Mouse (Mus musculus): ENCODE results near the gene Cntnap2.

The Cntnap2 gene

GRCm38 (mm10) chr6:47319309-47319983 is 2260.3 kb downstream of the Cntnap2 start:
- DNase-seq = no peak

DNA sequence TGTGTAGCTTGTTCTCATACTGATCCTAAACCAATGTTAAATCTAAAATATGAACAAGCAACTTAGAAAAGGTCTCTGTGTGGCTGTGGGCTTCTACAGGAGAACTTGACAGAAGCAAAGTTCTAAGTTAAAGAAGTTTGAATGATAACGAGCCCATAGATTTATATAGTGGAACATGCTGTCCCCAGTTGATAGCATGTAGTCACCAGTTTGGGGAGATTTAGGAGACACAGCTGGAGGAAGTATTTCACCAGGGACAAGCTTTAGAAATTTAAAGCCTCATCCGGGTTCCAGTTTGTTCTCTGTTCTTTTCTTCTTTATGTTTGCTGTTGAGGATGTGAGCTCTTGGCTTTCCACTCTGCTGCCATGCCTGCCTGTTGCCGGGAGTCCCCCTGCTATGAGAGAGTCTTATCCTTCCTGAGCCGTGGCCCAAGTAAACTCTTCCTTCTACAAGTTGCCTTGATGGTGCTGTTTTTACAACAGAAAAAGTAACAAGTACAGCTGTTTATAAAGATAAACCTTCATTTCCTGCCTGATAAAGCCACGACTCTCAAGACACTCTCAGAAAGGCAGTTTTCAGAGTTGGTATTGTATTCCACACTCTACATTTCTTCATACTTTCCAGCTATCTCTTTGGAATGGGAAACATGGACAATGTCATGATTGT is 2264.1 kb downstream of the Cntnap2 start:
- DNase-seq = no peak

- DNase-seq = no peak
These were observed 2264.7 kb downstream of the Cntnap2 start for GRCm38 (mm10) chr6:47323886-47324285.

- DNase-seq = no peak
These were observed 2269.1 kb downstream of the Cntnap2 start for GRCm38 (mm10) chr6:47328281-47328680.

DNA sequence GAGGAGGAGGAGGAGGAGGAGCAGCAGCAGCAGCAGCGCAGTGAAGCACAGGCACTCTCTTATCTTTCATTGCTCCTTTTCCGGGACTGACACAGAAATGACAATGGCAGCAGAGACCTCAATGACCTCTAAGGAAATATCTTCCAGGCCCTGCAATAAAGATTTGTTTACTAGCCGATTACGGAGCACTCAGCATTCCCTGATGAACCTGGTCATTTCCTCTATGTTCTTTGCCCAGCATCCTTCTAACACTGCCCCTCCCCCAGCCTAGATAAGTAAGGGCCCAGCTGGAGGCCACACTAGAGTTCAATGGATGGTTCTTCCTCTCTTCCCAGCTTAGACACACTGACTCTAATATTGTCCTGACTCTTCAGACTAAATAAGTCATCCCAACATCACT is 2270.1 kb downstream of the Cntnap2 start:
- DNase-seq = no peak

DNA sequence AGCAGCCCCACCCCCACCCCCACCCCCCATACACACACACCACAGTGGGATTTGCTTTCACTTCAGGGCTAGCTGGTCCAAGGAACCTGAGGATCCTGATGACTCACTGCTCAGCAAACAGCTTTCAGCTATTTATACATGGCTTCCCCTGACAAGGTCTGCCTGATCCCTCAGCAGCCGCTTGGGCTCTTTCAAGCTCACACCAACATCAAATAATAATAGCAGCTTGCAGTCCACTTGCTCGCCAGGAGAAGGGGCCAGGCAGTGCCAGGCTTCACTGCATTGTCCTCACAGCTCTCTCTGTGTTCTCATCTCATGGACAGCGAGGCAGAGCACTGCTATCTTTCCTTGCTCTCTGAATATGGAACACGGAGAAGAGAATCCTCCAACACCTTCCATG is 2273.9 kb downstream of the Cntnap2 start:
- DNase-seq = peak in 1 of 2 experiments; percentile 9

- DNase-seq = no peak
These were observed 2275.2 kb downstream of the Cntnap2 start for GRCm38 (mm10) chr6:47334377-47334776.

- no peak for DNase-seq
These were observed 2278.1 kb downstream of the Cntnap2 start for GRCm38 (mm10) chr6:47337300-47337699.

GRCm38 (mm10) chr6:47338113-47338512 is 2279.0 kb downstream of the Cntnap2 start:
- DNase-seq = no peak

DNA sequence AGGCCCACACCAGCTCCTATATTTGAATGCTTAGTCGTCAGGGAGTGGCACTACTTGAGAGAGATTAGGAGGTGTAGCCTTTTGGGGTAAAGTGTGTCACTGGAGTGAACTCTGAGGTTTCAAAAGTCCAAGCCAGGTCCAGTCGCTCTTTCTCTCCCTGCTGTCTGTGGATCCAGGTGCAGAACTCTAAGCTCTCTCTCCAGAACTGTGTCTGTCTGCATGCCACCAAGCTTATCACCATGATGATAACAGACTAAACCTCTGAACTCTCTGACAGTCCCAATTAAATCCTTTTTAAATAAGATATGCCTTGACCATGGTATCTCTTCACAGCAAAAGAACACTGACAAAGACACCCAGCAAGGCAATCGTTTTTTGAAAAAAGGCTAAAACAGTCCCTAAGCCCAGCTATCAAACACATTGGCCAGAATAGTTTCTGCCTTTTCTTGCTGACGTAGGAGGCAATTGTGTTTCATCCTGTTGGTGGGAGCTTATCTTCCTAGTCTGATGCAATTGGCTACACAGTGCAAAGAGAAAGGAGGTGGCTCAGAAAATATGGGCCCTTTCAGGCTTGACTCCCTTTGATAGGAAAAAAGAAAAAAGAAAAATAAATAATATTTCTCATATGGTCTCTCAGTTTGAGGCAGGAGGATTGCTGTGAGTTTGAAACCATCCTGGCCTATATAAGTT is 2281.8 kb downstream of the Cntnap2 start:
- no peak for DNase-seq

- DNase-seq = no peak
These were observed 2282.3 kb downstream of the Cntnap2 start for GRCm38 (mm10) chr6:47341503-47341884.

- DNase-seq = no peak
These were observed 2284.1 kb downstream of the Cntnap2 start for GRCm38 (mm10) chr6:47343245-47343644.

GRCm38 (mm10) chr6:47344696-47345095 is 2285.5 kb downstream of the Cntnap2 start:
- DNase-seq = no peak

DNA sequence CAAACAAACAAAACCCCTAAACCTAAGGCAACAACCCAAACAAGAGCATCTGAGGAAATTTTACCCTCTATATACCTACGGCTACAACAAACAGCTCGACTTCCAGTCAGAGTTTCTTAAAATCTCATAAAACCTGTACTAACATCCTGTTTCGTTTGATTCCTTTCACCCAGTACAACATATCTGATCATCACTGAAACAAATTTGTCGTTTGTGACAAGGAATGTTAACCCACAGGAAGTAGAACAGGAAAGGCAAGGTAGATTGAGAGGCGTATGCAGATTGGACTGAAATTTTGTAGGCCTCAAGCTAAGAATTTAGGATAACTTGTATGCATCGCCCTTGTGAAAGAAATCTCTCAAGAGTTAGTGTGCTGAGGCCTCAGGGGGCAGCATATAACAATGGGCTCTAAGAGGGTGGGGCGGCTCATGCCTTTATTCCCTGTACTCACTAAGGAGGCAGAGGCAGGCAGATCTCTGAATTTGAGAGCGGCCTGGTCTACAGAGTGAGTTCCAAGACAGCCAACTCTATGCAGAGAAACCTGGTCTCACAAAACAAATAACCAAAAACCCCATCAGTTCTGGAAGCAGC is 2291.0 kb downstream of the Cntnap2 start:
- no peak for DNase-seq
